Mouse (Mus musculus): ENCODE results near the gene Urad. TPM values are rescaled to one million over a fixed set of nuclear protein-coding genes. Genes with fewer than 3 reads are reported as not detected.

Gene Urad
- total RNA-seq, 1 experiment from 2014 or later: 5.3 TPM

GRCm38 (mm10) chr5:147300001-147300363 is 22.3 kb downstream of the Urad start:
- no peak for DNase-seq

- peak; percentile 49 for DNase-seq
Observed at GRCm38 (mm10) chr5:147299255-147300000, 22.8 kb downstream of the Urad start.

- DNase-seq: no peak
Observed at GRCm38 (mm10) chr5:147297249-147297648, 25.0 kb downstream of the Urad start.

- DNase-seq: peak; percentile 25
Observed at GRCm38 (mm10) chr5:147294121-147294520, 28.1 kb downstream of the Urad start.

GRCm38 (mm10) chr5:147293127-147293910 is 28.9 kb downstream of the Urad start:
- peak; percentile 65 for DNase-seq

- DNase-seq: no peak
Observed at GRCm38 (mm10) chr5:147292506-147293120, 29.6 kb downstream of the Urad start.

GRCm38 (mm10) chr5:147291764-147292505 is 30.3 kb downstream of the Urad start:
- DNase-seq: no peak

GRCm38 (mm10) chr5:147284365-147284764 is 37.9 kb downstream of the Urad start:
- no peak for DNase-seq

GRCm38 (mm10) chr5:147277547-147277925 is 44.7 kb downstream of the Urad start:
- no peak for DNase-seq

- DNase-seq: no peak
Observed at GRCm38 (mm10) chr5:147276701-147277546, 45.3 kb downstream of the Urad start.

GRCm38 (mm10) chr5:147275761-147276160 is 46.5 kb downstream of the Urad start:
- DNase-seq: no peak

- no peak for DNase-seq
Observed at GRCm38 (mm10) chr5:147274174-147275141, 47.8 kb downstream of the Urad start.

GRCm38 (mm10) chr5:147272808-147273345 is 49.4 kb downstream of the Urad start:
- DNase-seq: no peak

- DNase-seq: no peak
Observed at GRCm38 (mm10) chr5:147272046-147272807, 50.0 kb downstream of the Urad start.

GRCm38 (mm10) chr5:147270673-147271655 is 51.3 kb downstream of the Urad start:
- no peak for DNase-seq

- DNase-seq: no peak
Observed at GRCm38 (mm10) chr5:147269926-147270672, 52.1 kb downstream of the Urad start, which contains the start of gene Pdx1. Gene Pdx1 (plus strand): TSS chr5:147269959.

- no peak for DNase-seq
Observed at GRCm38 (mm10) chr5:147269371-147269770, 52.9 kb downstream of the Urad start.
